ENCODE assay signal across 9 mouse cellular contexts in genomic region chr5:29478208-29479197, GRCm38 (mm10). TPM values are rescaled to one million over a fixed set of nuclear protein-coding genes. Genes with fewer than 3 reads are reported as not detected.
DNase-seq lines count a peak whose midpoint lies in the region; ATAC-seq and TF ChIP-seq lines count a peak whose summit lies in the region.
"Had no signal": no experiment of that assay in that cellular context is flagged by ENCODE, and none has a peak within 500 bp of the region (broad histone marks: within the 10 kb centered on the region; RNA-seq: fewer than 3 reads in every experiment).

TSS of gene Mnx1 (minus strand) at chr5:29478470.

- H3K36me3 ChIP-seq in heart, adult 2 months (ENCODE audit: control insufficient read depth, insufficient read depth, low read length): no peaks in the 10 kb centered on the region
- no peaks in the 10 kb centered on the region for H3K36me3 ChIP-seq in G1E (replicated peaks)
- no peaks in the 10 kb centered on the region for H3K36me3 ChIP-seq in heart, postnatal 0 days (replicated peaks; ENCODE audit: control insufficient read depth, insufficient read depth, low read length)
- H3K36me3 ChIP-seq in midbrain, embryonic 12.5 days: no peaks in the 10 kb centered on the region

- no peak for ATAC-seq in G1E (ENCODE audit: extremely low read depth, insufficient number of reproducible peaks, low FRiP score, poor library complexity, severe bottlenecking)
- ATAC-seq in heart, postnatal 0 days (ENCODE audit: insufficient read depth, low read depth): 0 out of 2 replicates have a peak, but pooled peaks have one; percentile 8
- peak; percentile 63; the same call in 1 of the 2 replicates for ATAC-seq in midbrain, embryonic 12.5 days (ENCODE audit: low FRiP score, low read depth)

- peak in 1 of 2 experiments; percentile 18 for DNase-seq in heart, adult 2 months
- DNase-seq in heart, adult 8-10 months (ENCODE audit: low spot score): no peak
- DNase-seq in G1E (ENCODE audit: low spot score): no peak
- no peak for DNase-seq in heart, postnatal 0 days (ENCODE audit: low spot score)
- DNase-seq in urinary bladder, postnatal 14 days (ENCODE audit: low spot score): no peak
- DNase-seq in right cerebral cortex, postnatal 14 days: no peak
- no peak for DNase-seq in right cerebral cortex, adult 18-20 months

- TF ChIP-seq EP300 in heart, adult 2 months (IDR thresholded peaks at IDR 0.05; ENCODE audit: insufficient read depth, low read depth, low read length): no peak
- no peak for TF ChIP-seq EP300 in heart, postnatal 0 days (IDR thresholded peaks at IDR 0.05; ENCODE audit: low read depth)

- WGBS in heart, adult 2 months: 1% methylated on average over 65 of the region's 65 CpGs
- 2% methylated on average over 65 of the region's 65 CpGs for WGBS in heart, postnatal 0 days
- WGBS in midbrain, embryonic 12.5 days: under 1% methylated on average over 65 of the region's 65 CpGs

- intact Hi-C loops in heart, adult 2 months (cut with DNase I): no loop called here

- H3K9me3 ChIP-seq in G1E (replicated peaks): no peaks in the 10 kb centered on the region
- no peaks in the 10 kb centered on the region for H3K9me3 ChIP-seq in heart, postnatal 0 days (replicated peaks; ENCODE audit: control insufficient read depth, low read length)
- no peaks in the 10 kb centered on the region for H3K9me3 ChIP-seq in midbrain, embryonic 12.5 days

- peak within 1 kb of the TSS; percentile 30; the same call in 1 of the 2 replicates for H3K4me3 ChIP-seq in heart, adult 2 months
- H3K4me3 ChIP-seq in G1E (ENCODE audit: low read depth, low read length): peak within 1 kb of the TSS; percentile 16; the same call in 1 of the 2 replicates
- peak within 1 kb of the TSS; percentile 42 for H3K4me3 ChIP-seq in heart, postnatal 0 days (ENCODE audit: low read depth, low read length)
- peak within 1 kb of the TSS; percentile 37 for H3K4me3 ChIP-seq in midbrain, embryonic 12.5 days

- H3K9ac ChIP-seq in heart, adult 2 months (ENCODE audit: low read depth, low read length): no peak within 1 kb of the TSS
- no peak within 1 kb of the TSS for H3K9ac ChIP-seq in heart, postnatal 0 days (replicated peaks; ENCODE audit: low read depth, low read length)
- H3K9ac ChIP-seq in midbrain, embryonic 12.5 days (replicated peaks): peak within 1 kb of the TSS; percentile 28; the same call in 1 of the 2 replicates

- TF ChIP-seq POLR2A in heart, adult 2 months (IDR thresholded peaks at IDR 0.05; ENCODE audit: insufficient read depth, low read depth, low read length): no peak

- H3K79me2 ChIP-seq in heart, adult 2 months (replicated peaks; ENCODE audit: control insufficient read depth, insufficient read depth, low read length): no peaks in the 10 kb centered on the region

- H3K4me1 ChIP-seq in heart, adult 2 months (ENCODE audit: control insufficient read depth, insufficient read depth, low read length): no peaks in the 10 kb centered on the region
- peaks cover 3% of the 10 kb centered on the region for H3K4me1 ChIP-seq in G1E (ENCODE audit: insufficient read depth, low read depth, low read length)
- H3K4me1 ChIP-seq in heart, postnatal 0 days (ENCODE audit: control insufficient read depth, insufficient read depth): 0 out of 2 replicates have a peak, but pooled peaks cover 6% of the 10 kb centered on the region
- H3K4me1 ChIP-seq in midbrain, embryonic 12.5 days: peaks cover 16% of the 10 kb centered on the region

- peak within 1 kb of the TSS; percentile 64 for H3K4me2 ChIP-seq in heart, postnatal 0 days (ENCODE audit: low read depth, low read length)
- peak within 1 kb of the TSS; percentile 53 for H3K4me2 ChIP-seq in midbrain, embryonic 12.5 days (replicated peaks)

- peaks cover 31% of the 10 kb centered on the region for H3K27me3 ChIP-seq in heart, adult 2 months (ENCODE audit: control insufficient read depth, insufficient read depth, low read length)
- peaks cover 78% of the 10 kb centered on the region for H3K27me3 ChIP-seq in G1E (ENCODE audit: insufficient read depth, low read length)
- H3K27me3 ChIP-seq in heart, postnatal 0 days (ENCODE audit: control insufficient read depth, insufficient read depth, low read length): peaks cover 100% of the 10 kb centered on the region
- peaks cover 100% of the 10 kb centered on the region for H3K27me3 ChIP-seq in midbrain, embryonic 12.5 days

- no peak for TF ChIP-seq CTCF in heart, adult 2 months (IDR thresholded peaks at IDR 0.05)
- no peak for TF ChIP-seq CTCF in G1E (IDR thresholded peaks at IDR 0.05; ENCODE audit: low read depth, low read length)
- no peak for TF ChIP-seq CTCF in heart, postnatal 0 days (IDR thresholded peaks at IDR 0.05; ENCODE audit: low read depth)

- no peak within 1 kb of the TSS for H3K27ac ChIP-seq in heart, adult 2 months
- H3K27ac ChIP-seq in heart, postnatal 0 days (ENCODE audit: low read depth): no peak within 1 kb of the TSS
- no peak within 1 kb of the TSS for H3K27ac ChIP-seq in midbrain, embryonic 12.5 days (replicated peaks)

RNA-seq across cellular contexts. Expression of gene Mnx1, which starts in this region (rescaled TPM):
- not detected for total RNA-seq in heart, adult 2 months (2021)
- not detected in 2 replicates for polyA plus RNA-seq in heart, adult 2 months (2012; rRNA removed)
- total RNA-seq in heart, adult 8-10 months (2022): not detected
- total RNA-seq in G1E (2014; fragmentation: Nextera tagmentation): not detected in 2 replicates
- 0.06 TPM in 1 of 2 replicates, not detected in the other for total RNA-seq in G1E (2017)
- not detected in 2 replicates for polyA plus RNA-seq in G1E (2012)
- total RNA-seq in heart, postnatal 0 days (2014; rRNA removed; ENCODE audit: low replicate concordance): not detected in 2 replicates
- polyA plus RNA-seq in heart, postnatal 0 days (2015; fragmentation: Nextera tagmentation; extraction: Ambion mirVana): not detected in 2 replicates
- polyA plus RNA-seq in midbrain, embryonic 12.5 days (2016; fragmentation: Nextera tagmentation; extraction: Ambion mirVana): not detected in 2 replicates
- polyA plus RNA-seq: C2C12 had no signal

Comparison
In these comparisons a context has a peak if more than half of its experiments do, and no peak if none do; other contexts are left out.
1. Peak in ATAC-seq, H3K4me3 ChIP-seq and H3K4me2 ChIP-seq in heart, postnatal 0 days; RNA of the gene not detected or under 1 TPM.
2. Peak in ATAC-seq, H3K4me3 ChIP-seq, H3K9ac ChIP-seq and H3K4me2 ChIP-seq in midbrain, embryonic 12.5 days; RNA of the gene not detected or under 1 TPM.